Mouse (Mus musculus) midbrain, embryonic 11.5 days (tissue): ENCODE results near the gene Znhit3. TPM values are rescaled to one million over a fixed set of nuclear protein-coding genes. Genes with fewer than 3 reads are reported as not detected.
A peak's percentile ranks its signal among the peaks of the same experiment; 100 is the strongest.

Source experiments
- ATAC-seq: fragments of 200-750 bp; cut with Nextera tagmentation; 2 replicates; pipeline ENCODE4 v1.8.0; 2017; ENCODE audit warnings: moderate TSS enrichment, moderate library complexity; ENCODE audit not compliant: low FRiP score
- DNase-seq: peaks from one replicate; pipeline ENCODE4 v3.0.0; 2015; ENCODE audit warnings: low spot score; ENCODE audit errors: missing footprints
- H3K27ac ChIP-seq: fragments of 300-500 bp; sonication (generic); 2 replicates; pipeline ENCODE4 v1.5.1; 2014; ENCODE audit warnings: low read depth, low read length
- H3K27me3 ChIP-seq: fragments of 300-500 bp; sonication (generic); 2 replicates; pipeline ENCODE4 v1.6.1; 2014; ENCODE audit warnings: mild to moderate bottlenecking, low read length, moderate library complexity, mixed read lengths; ENCODE audit not compliant: control insufficient read depth, insufficient read depth
- H3K36me3 ChIP-seq: fragments of 300-500 bp; sonication (generic); 2 replicates; pipeline ENCODE4 v1.6.1; 2014; ENCODE audit warnings: mild to moderate bottlenecking, low read length, moderate library complexity, mixed read lengths; ENCODE audit not compliant: control insufficient read depth, insufficient read depth
- H3K4me1 ChIP-seq: fragments of 300-500 bp; sonication (generic); 2 replicates; pipeline ENCODE4 v1.6.1; 2014; ENCODE audit warnings: low read length; ENCODE audit not compliant: control insufficient read depth, insufficient read depth
- H3K4me2 ChIP-seq: fragments of 300-500 bp; sonication (generic); 2 replicates; pipeline ENCODE4 v1.6.1; 2014; ENCODE audit warnings: mild to moderate bottlenecking, moderate library complexity
- H3K4me3 ChIP-seq: fragments of 300-500 bp; sonication (generic); 2 replicates; pipeline ENCODE4 v1.5.1; 2014; ENCODE audit warnings: low read depth, low read length
- H3K9ac ChIP-seq: fragments of 300-500 bp; sonication (generic); 2 replicates; pipeline ENCODE4 v1.6.1; 2014; ENCODE audit warnings: low read length
- H3K9me3 ChIP-seq: fragments of 300-500 bp; sonication (generic); 2 replicates; pipeline ENCODE4 v1.6.1; 2016; ENCODE audit warnings: low read length; ENCODE audit not compliant: control insufficient read depth
- WGBS: fragments of 180-500 bp; shearing (Covaris S2); extraction: QIAGEN DNeasy Blood & Tissue Kit; methylation state at CpG from one replicate; pipeline ENCODE4 v1.1.7; 2014; 5-methylcytosine and 5-hydroxymethylcytosine counted together
- polyA plus RNA-seq: library from polyadenylated mRNA; unstranded; fragments of >200 nt; fragmentation: Nextera tagmentation; extraction: Ambion mirVana; gene quantifications from 2 replicates; pipeline ENCODE4 v1.2.1, GENCODE M21; 2014

Gene Znhit3
- 69.4 and 72.4 TPM in 2 replicates for polyA plus RNA-seq

- no peaks in the 10 kb centered on the region for H3K27me3 ChIP-seq
- H3K4me1 ChIP-seq: peaks cover 4% of the 10 kb centered on the region; the same call in 1 of the 2 replicates
- H3K27ac ChIP-seq: no peak within 1 kb of the TSS
- H3K36me3 ChIP-seq: peaks cover 9% of the 10 kb centered on the region
- ATAC-seq: peak; percentile 90
- H3K4me2 ChIP-seq: peak within 1 kb of the TSS; percentile 68
- H3K4me3 ChIP-seq: peak within 1 kb of the TSS; percentile 93
- H3K9ac ChIP-seq: peak within 1 kb of the TSS; percentile 88
- no peaks in the 10 kb centered on the region for H3K9me3 ChIP-seq
- peak; percentile 93 for DNase-seq
- WGBS: 3% methylated on average over 34 of the region's 34 CpGs
Observed at GRCm38 (mm10) chr11:84916053-84916702, at the start of gene Znhit3. TSS of gene Znhit3 (minus strand) at chr11:84916366.

DNA sequence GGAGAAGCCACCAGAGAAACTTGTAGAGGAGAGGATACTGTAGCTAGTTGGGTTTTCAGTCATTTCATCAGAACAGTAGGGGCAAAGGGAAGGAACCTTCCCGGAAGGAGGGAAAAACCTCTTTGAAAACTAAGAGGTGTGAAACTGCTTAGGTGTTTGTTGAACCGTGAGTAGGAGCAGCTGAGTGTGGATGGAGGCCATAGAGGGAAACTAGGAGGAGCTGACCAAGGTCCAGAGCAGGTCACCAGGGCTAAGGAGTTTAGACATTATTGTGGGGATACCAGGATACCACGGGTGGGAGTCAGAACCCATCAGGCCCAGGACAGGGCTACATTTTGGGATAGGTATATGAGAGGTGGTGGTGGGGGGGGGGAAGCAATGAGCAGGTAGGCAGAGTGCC is 47.4 kb upstream of the Znhit3 start:
- Histone ChIP-seq H3K9me3 (no peaks in the 10 kb centered on the region), H3K27ac (no peak overlapping the region), H3K27me3 (peaks cover 11% of the 10 kb centered on the region), H3K4me2 (no peak overlapping the region), H3K4me1 (peaks cover 25% of the 10 kb centered on the region), H3K4me3 (no peak overlapping the region), H3K36me3 (no peaks in the 10 kb centered on the region), H3K9ac (no peak overlapping the region)
- ATAC-seq: no peak
- 87% methylated on average over 3 of the region's 3 CpGs for WGBS
- DNase-seq: no peak

DNA sequence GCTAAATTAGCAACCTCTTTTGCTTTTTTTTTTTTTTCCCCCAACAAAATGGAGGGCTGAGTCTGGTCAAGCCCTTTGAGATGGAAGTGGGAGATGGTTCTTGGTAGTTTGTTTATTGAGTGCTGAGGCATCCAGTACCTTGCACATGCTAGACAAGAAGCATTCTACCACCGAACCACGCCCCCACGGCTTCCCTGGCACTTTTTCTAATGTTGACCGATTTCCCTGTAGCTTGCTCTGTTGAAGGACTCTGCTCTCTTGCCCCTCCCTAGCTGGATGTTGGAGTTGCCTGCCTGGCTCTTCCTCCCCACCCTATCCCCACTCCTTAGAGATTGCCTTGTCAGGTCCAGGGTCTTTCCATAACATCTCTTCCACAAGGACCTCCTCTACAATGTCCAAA is 46.4 kb upstream of the Znhit3 start:
- Histone ChIP-seq H3K4me2 (no peak overlapping the region), H3K4me3 (no peak overlapping the region), H3K4me1 (peaks cover 25% of the 10 kb centered on the region), H3K36me3 (no peaks in the 10 kb centered on the region), H3K9ac (no peak overlapping the region), H3K27me3 (peaks cover 22% of the 10 kb centered on the region), H3K27ac (no peak overlapping the region), H3K9me3 (no peaks in the 10 kb centered on the region)
- ATAC-seq (no peak), DNase-seq (no peak)
- WGBS: 87% methylated on average over 4 of the region's 4 CpGs

DNA sequence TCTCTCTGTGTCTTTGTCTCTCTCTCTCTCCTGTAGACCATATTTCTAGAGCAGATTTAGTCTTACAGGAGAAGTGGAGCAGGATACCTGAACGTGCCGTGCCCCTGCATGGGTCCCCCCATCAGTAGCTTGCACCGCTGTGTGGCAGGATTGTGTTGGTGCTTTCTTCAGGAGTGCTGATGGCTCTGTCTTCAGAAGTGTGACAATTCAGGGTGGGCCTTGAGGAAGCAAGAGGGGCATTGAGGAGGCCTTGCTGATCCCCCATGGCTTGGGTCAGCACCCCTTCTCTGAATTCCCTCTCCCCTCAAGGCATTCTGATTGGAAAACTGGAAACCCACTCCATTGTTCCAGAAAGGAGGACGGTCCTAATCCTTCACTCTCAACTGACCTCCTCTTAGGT is 45.4 kb upstream of the Znhit3 start:
- DNase-seq: no peak
- no peaks in the 10 kb centered on the region for H3K9me3 ChIP-seq
- no peak overlapping the region for H3K4me2 ChIP-seq
- H3K4me1 ChIP-seq: peaks cover 18% of the 10 kb centered on the region
- H3K27me3 ChIP-seq: peaks cover 30% of the 10 kb centered on the region
- H3K27ac ChIP-seq: no peak overlapping the region
- ATAC-seq: no peak
- H3K36me3 ChIP-seq: no peaks in the 10 kb centered on the region
- WGBS: 82% methylated on average over 4 of the region's 4 CpGs
- no peak overlapping the region for H3K4me3 ChIP-seq
- H3K9ac ChIP-seq: no peak overlapping the region

DNA sequence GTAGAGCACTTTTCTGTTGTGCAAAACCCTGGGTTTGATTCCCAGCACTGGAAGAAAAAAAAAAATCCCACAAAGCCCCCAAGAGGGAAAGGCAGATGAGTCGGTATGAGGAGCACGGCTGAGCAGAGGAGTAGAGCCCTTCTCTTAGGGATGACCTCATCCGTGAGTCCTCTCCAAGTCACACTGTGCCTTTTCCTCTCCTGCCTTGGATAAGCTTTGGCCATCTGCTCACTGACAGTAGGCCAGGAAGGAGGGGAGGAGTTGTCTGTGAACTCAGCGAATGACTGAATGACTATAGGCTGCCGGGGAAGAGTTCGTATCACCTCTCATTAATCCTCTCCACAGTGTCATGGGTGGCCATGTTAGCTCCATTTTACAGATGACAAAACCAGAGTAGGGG is 44.6 kb upstream of the Znhit3 start:
- no peak overlapping the region for H3K27ac ChIP-seq
- no peaks in the 10 kb centered on the region for H3K9me3 ChIP-seq
- 58% methylated on average over 6 of the region's 6 CpGs for WGBS
- peaks cover 30% of the 10 kb centered on the region for H3K27me3 ChIP-seq
- ATAC-seq (no peak), DNase-seq (peak; percentile 35)
- H3K4me2 ChIP-seq: no peak overlapping the region
- no peak overlapping the region for H3K9ac ChIP-seq
- no peaks in the 10 kb centered on the region for H3K36me3 ChIP-seq
- H3K4me1 ChIP-seq: peaks cover 18% of the 10 kb centered on the region
- H3K4me3 ChIP-seq: no peak overlapping the region

DNA sequence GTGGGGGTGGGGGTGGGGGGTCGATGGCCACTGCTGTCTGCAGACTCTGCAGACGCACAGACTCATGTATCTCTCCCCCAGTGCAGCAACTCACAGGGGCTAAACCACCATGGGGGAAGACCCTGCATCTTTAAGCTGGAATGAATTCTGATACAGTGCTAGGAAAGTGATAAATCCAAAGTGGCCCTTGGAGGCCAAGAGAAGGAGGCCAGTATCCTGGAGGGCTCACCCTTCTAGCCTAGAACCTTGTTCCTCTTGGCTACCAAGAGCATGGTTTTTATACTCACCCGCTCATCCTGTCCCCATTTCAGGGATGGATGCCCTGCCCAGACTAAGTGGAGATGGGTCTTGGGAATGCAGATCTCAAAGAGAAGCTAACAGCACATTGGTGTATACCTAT is 44.1 kb upstream of the Znhit3 start:
- WGBS: 36% methylated on average over 3 of the region's 3 CpGs
- no peak for ATAC-seq

DNA sequence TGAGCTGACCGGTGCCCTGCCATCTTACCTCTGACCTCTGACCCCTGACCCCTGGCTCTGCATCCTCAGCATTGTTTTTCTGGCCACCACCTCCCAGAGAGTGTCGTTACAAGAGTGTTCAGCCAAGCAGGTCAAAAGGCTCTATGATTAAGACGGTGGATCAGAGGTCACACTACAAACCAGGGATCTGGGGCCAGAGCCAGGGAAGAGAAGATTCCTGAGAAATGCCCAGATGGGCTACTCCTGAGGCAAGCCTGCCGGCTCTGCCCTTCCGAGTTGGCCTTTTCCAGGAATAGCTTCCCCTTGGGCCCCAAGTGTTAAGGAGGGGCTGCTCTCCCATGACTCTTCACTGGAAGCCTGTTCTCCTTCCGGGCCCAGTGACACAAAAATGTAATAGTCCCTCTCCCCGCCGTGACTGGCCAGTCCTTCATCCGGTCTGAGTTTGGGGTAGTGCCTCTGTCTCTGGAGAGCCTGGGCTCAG is 43.6 kb upstream of the Znhit3 start:
- H3K36me3 ChIP-seq: no peaks in the 10 kb centered on the region
- DNase-seq: peak; percentile 91
- peak overlapping the region; percentile 28; the same call in 1 of the 2 replicates for H3K9ac ChIP-seq
- H3K27ac ChIP-seq: no peak overlapping the region
- H3K9me3 ChIP-seq: no peaks in the 10 kb centered on the region
- no peak overlapping the region for H3K4me3 ChIP-seq
- under 1% methylated on average over 9 of the region's 9 CpGs for WGBS
- peaks cover 30% of the 10 kb centered on the region for H3K27me3 ChIP-seq
- no peak for ATAC-seq
- H3K4me1 ChIP-seq: peaks cover 18% of the 10 kb centered on the region
- H3K4me2 ChIP-seq: peak overlapping the region; percentile 15; the same call in 1 of the 2 replicates

More for the DNA sequence above, 44.1 kb upstream of the Znhit3 start:
- Histone ChIP-seq H3K4me3 (no peak overlapping the region), H3K27ac (no peak overlapping the region), H3K27me3 (peaks cover 30% of the 10 kb centered on the region), H3K9me3 (no peaks in the 10 kb centered on the region), H3K4me2 (no peak overlapping the region), H3K4me1 (peaks cover 18% of the 10 kb centered on the region), H3K9ac (peak overlapping the region; percentile 28; the same call in 1 of the 2 replicates), H3K36me3 (no peaks in the 10 kb centered on the region)
- DNase-seq: peak; percentile 89

DNA sequence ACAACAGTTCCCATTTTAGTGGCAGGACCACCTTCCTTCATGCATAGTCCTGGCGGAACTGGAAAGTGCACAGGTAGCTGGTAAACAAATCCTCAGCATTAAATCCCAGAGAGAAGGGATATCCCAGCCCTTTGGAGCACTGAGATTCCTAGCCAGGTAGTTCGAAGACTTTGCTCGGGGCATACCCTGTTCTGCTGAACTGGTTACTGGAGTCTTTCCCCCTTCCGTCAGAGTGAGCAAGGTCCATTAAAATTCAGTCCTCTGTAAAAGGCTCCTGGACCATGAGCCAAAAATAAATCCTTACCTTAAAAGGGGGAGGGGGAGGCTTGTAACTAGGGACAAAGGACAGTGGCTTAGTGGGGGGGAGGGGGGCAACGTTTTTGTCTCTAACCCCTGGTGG is 43.0 kb upstream of the Znhit3 start:
- WGBS: 15% methylated on average over 5 of the region's 5 CpGs

GRCm38 (mm10) chr11:84958271-84958630 is 42.1 kb upstream of the Znhit3 start:
- no peak overlapping the region; the same call in 1 of the 2 replicates for H3K9ac ChIP-seq
- WGBS: under 1% methylated on average over 11 of the region's 11 CpGs

More for the DNA sequence above, 43.0 kb upstream of the Znhit3 start:
- Histone ChIP-seq H3K27me3 (peaks cover 30% of the 10 kb centered on the region), H3K27ac (no peak overlapping the region), H3K9me3 (no peaks in the 10 kb centered on the region), H3K9ac (no peak overlapping the region), H3K4me2 (no peak overlapping the region), H3K4me1 (peaks cover 18% of the 10 kb centered on the region), H3K4me3 (no peak overlapping the region), H3K36me3 (no peaks in the 10 kb centered on the region)
- ATAC-seq (no peak), DNase-seq (no peak)

More at GRCm38 (mm10) chr11:84958271-84958630, 42.1 kb upstream of the Znhit3 start:
- Histone ChIP-seq H3K4me2 (peak overlapping the region; percentile 52), H3K9me3 (no peaks in the 10 kb centered on the region), H3K4me1 (peaks cover 18% of the 10 kb centered on the region), H3K27me3 (peaks cover 30% of the 10 kb centered on the region), H3K36me3 (no peaks in the 10 kb centered on the region), H3K27ac (no peak overlapping the region), H3K4me3 (peak overlapping the region; percentile 28)
- ATAC-seq: no peak
- no peak for DNase-seq
